Mouse (Mus musculus): ENCODE results near the gene Meis2. TPM values are rescaled to one million over a fixed set of nuclear protein-coding genes. Genes with fewer than 3 reads are reported as not detected.
A peak's percentile ranks its signal among the peaks of the same experiment; 100 is the strongest.

Meis2 gene
- total and polyA plus RNA-seq, 2 experiments from 2014 or later: 105 to 132 TPM

GRCm38 (mm10) chr2:115963293-115963835 lies 102.3 kb downstream of the Meis2 start:
- WGBS: 19% methylated on average over 5 of the region's 5 CpGs
- no peaks in the 10 kb centered on the region for H3K9me3 ChIP-seq (ENCODE audit: low read length)
- TF ChIP-seq CTCF (IDR thresholded peaks at IDR 0.05; ENCODE audit: low read depth): no peak
- no peak overlapping the region for H3K4me3 ChIP-seq (ENCODE audit: low read length)
- H3K4me2 ChIP-seq (ENCODE audit: low read depth, low read length): no peak overlapping the region
- H3K36me3 ChIP-seq (ENCODE audit: insufficient read depth, low read length): no peaks in the 10 kb centered on the region
- ATAC-seq: no peak
- no peak for DNase-seq (ENCODE audit: low spot score)
- no peaks in the 10 kb centered on the region for H3K27me3 ChIP-seq (ENCODE audit: insufficient read depth, low read length)
- no peaks in the 10 kb centered on the region for H3K4me1 ChIP-seq (ENCODE audit: insufficient read depth, low read length)
- no peak overlapping the region for H3K9ac ChIP-seq (replicated peaks; ENCODE audit: low read length)
- no peak overlapping the region for H3K27ac ChIP-seq

DNA sequence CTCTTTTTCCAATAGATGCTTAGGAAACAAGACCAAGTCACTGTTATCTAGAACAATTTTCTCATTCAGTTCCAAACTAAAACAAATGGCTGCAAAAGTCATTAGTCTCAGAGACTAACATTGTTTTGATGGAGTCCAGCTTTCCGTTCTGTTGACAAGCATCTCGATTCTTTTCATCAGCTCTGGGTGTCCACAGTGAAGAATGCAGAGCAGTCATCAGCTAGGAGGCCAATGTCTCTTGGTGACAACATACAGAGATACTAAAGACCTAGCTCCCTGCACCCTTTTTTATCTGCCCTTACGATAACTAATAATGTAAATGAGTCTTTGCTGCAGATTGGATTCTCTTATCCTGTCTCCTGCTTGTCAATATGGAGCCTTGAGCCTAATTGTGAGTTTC lies 102.9 kb downstream of the Meis2 start:
- H3K27ac ChIP-seq: no peak overlapping the region
- no peak overlapping the region for H3K4me3 ChIP-seq (ENCODE audit: low read length)
- H3K9me3 ChIP-seq (ENCODE audit: low read length): no peaks in the 10 kb centered on the region
- H3K27me3 ChIP-seq (ENCODE audit: insufficient read depth, low read length): no peaks in the 10 kb centered on the region
- 53% methylated on average over 3 of the region's 3 CpGs for WGBS
- ATAC-seq (no peak), DNase-seq (ENCODE audit: low spot score) (no peak)
- no peaks in the 10 kb centered on the region for H3K36me3 ChIP-seq (ENCODE audit: insufficient read depth, low read length)
- no peaks in the 10 kb centered on the region for H3K4me1 ChIP-seq (ENCODE audit: insufficient read depth, low read length)
- no peak overlapping the region for H3K4me2 ChIP-seq (ENCODE audit: low read depth, low read length)
- TF ChIP-seq CTCF (IDR thresholded peaks at IDR 0.05; ENCODE audit: low read depth): no peak
- no peak overlapping the region for H3K9ac ChIP-seq (replicated peaks; ENCODE audit: low read length)

- H3K4me3 ChIP-seq (ENCODE audit: low read length): no peak overlapping the region
- H3K4me2 ChIP-seq (ENCODE audit: low read depth, low read length): no peak overlapping the region
- H3K4me1 ChIP-seq (ENCODE audit: insufficient read depth, low read length): no peaks in the 10 kb centered on the region
- TF ChIP-seq CTCF (IDR thresholded peaks at IDR 0.05; ENCODE audit: low read depth): peak; percentile 44
- H3K9me3 ChIP-seq (ENCODE audit: low read length): no peaks in the 10 kb centered on the region
- H3K9ac ChIP-seq (replicated peaks; ENCODE audit: low read length): no peak overlapping the region
- H3K36me3 ChIP-seq (ENCODE audit: insufficient read depth, low read length): no peaks in the 10 kb centered on the region
- H3K27me3 ChIP-seq (ENCODE audit: insufficient read depth, low read length): no peaks in the 10 kb centered on the region
- ATAC-seq: no peak
- WGBS: 62% methylated on average over 2 of the region's 2 CpGs
- no peak for DNase-seq (ENCODE audit: low spot score)
- H3K27ac ChIP-seq: no peak overlapping the region
These were observed 103.5 kb downstream of the Meis2 start for GRCm38 (mm10) chr2:115962113-115962512.

DNA sequence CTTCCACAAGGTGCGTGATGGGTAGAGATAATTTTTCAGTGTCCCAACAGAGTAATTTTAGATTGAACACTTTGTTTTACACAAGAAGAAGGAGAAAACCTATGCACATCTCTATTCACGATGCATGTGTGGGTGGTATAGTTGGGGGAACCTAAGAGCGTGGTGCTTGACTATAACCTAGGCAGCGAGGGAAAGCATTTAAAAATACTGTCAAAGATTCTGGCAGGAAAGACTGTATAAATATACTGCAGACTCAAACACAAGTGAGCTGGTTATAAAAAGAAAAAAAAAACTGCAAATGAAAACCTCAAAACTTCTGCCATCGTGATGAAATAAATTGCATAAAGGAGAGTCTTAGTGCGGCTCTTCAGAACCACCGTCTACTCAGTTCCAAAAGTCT lies 105.0 kb downstream of the Meis2 start:
- H3K4me3 ChIP-seq (ENCODE audit: low read length): no peak overlapping the region
- no peaks in the 10 kb centered on the region for H3K36me3 ChIP-seq (ENCODE audit: insufficient read depth, low read length)
- no peaks in the 10 kb centered on the region for H3K27me3 ChIP-seq (ENCODE audit: insufficient read depth, low read length)
- H3K27ac ChIP-seq: no peak overlapping the region
- H3K4me1 ChIP-seq (ENCODE audit: insufficient read depth, low read length): no peaks in the 10 kb centered on the region
- H3K4me2 ChIP-seq (ENCODE audit: low read depth, low read length): no peak overlapping the region
- no peak for TF ChIP-seq CTCF (IDR thresholded peaks at IDR 0.05; ENCODE audit: low read depth)
- 86% methylated on average over 7 of the region's 7 CpGs for WGBS
- H3K9ac ChIP-seq (replicated peaks; ENCODE audit: low read length): no peak overlapping the region
- no peak for ATAC-seq
- DNase-seq (ENCODE audit: low spot score): no peak
- H3K9me3 ChIP-seq (ENCODE audit: low read length): no peaks in the 10 kb centered on the region

DNA sequence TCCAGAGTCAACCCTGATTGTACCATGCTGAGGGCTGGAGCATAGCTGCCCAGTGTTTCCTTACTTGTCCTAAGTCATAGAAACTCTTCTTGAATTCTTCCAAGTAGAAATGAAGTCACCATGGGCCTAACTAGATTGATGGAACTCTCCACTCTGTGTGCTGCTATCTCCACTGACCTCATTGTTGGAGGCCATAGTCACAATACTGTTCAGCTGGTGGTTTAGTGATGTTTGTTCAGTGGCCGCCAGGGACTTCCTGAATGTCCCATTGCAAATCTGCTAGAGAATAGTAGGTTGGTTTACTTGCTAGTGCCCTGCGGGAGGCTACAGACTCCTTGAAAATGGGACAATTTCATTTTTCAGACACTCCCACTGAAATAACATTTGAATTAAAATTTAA lies 108.9 kb downstream of the Meis2 start:
- H3K36me3 ChIP-seq (ENCODE audit: insufficient read depth, low read length): no peaks in the 10 kb centered on the region

DNA sequence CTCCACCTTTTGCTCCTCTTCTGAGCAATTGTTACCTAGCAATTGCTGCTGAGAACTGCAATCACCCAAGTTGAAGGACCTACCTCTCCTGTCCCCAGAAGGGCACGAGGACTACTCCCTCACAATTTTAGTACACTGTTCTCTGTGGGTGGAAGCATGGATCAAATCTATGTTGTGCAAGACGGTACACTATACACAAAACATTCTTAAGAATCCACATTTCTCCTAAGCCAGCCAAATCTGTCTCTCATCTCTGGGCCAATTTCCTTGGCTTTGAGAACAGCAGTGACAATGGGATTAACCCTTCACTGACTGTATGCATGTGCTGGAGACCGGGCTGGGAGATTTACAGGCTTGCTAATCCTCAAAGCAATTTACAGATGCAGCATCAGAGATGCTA lies 115.0 kb downstream of the Meis2 start:
- Histone ChIP-seq H3K4me3 (ENCODE audit: low read length) (no peak overlapping the region), H3K4me2 (ENCODE audit: low read depth, low read length) (no peak overlapping the region), H3K36me3 (ENCODE audit: insufficient read depth, low read length) (no peaks in the 10 kb centered on the region), H3K4me1 (ENCODE audit: insufficient read depth, low read length) (no peaks in the 10 kb centered on the region), H3K27me3 (ENCODE audit: insufficient read depth, low read length) (no peaks in the 10 kb centered on the region), H3K27ac (no peak overlapping the region), H3K9ac (replicated peaks; ENCODE audit: low read length) (no peak overlapping the region), H3K9me3 (ENCODE audit: low read length) (no peaks in the 10 kb centered on the region)
- DNase-seq (ENCODE audit: low spot score) (no peak), ATAC-seq (no peak)
- no peak for TF ChIP-seq CTCF (IDR thresholded peaks at IDR 0.05; ENCODE audit: low read depth)
- WGBS: 55% methylated on average over 3 of the region's 3 CpGs

More for the DNA sequence above, 108.9 kb downstream of the Meis2 start:
- Histone ChIP-seq H3K27me3 (ENCODE audit: insufficient read depth, low read length) (no peaks in the 10 kb centered on the region), H3K4me3 (ENCODE audit: low read length) (no peak overlapping the region), H3K4me2 (ENCODE audit: low read depth, low read length) (no peak overlapping the region), H3K9me3 (ENCODE audit: low read length) (no peaks in the 10 kb centered on the region), H3K4me1 (ENCODE audit: insufficient read depth, low read length) (no peaks in the 10 kb centered on the region), H3K9ac (replicated peaks; ENCODE audit: low read length) (no peak overlapping the region), H3K27ac (no peak overlapping the region)
- ATAC-seq: no peak
- 82% methylated on average over 2 of the region's 2 CpGs for WGBS
- no peak for DNase-seq (ENCODE audit: low spot score)
- TF ChIP-seq CTCF (IDR thresholded peaks at IDR 0.05; ENCODE audit: low read depth): no peak

- H3K36me3 ChIP-seq (ENCODE audit: insufficient read depth, low read length): no peaks in the 10 kb centered on the region
- 88% methylated on average over 7 of the region's 7 CpGs for WGBS
- no peak overlapping the region; the same call in 1 of the 2 replicates for H3K27ac ChIP-seq
- H3K9ac ChIP-seq (replicated peaks; ENCODE audit: low read length): no peak overlapping the region
- peak; percentile 55; the same call in 1 of the 2 replicates for ATAC-seq
- no peak for TF ChIP-seq CTCF (IDR thresholded peaks at IDR 0.05; ENCODE audit: low read depth)
- DNase-seq (ENCODE audit: low spot score): no peak
- no peaks in the 10 kb centered on the region for H3K27me3 ChIP-seq (ENCODE audit: insufficient read depth, low read length)
- H3K4me1 ChIP-seq (ENCODE audit: insufficient read depth, low read length): no peaks in the 10 kb centered on the region
- H3K9me3 ChIP-seq (ENCODE audit: low read length): no peaks in the 10 kb centered on the region
- H3K4me3 ChIP-seq (ENCODE audit: low read length): no peak overlapping the region
- H3K4me2 ChIP-seq (ENCODE audit: low read depth, low read length): no peak overlapping the region
These were observed 116.8 kb downstream of the Meis2 start for GRCm38 (mm10) chr2:115948630-115949426.
